Comparison of ENCODE assay signal across 11 mouse cellular contexts in genomic region chr9:41578221-41579106, GRCm38 (mm10).
DNase-seq lines count a peak whose midpoint lies in the region; ATAC-seq and TF ChIP-seq lines count a peak whose summit lies in the region.
"Had no signal": no experiment of that assay in that cellular context is flagged by ENCODE, and none has a peak within 500 bp of the region (broad histone marks: within the 10 kb centered on the region; RNA-seq: fewer than 3 reads in every experiment).

No protein-coding gene starts in this region.

- peaks cover 3% of the 10 kb centered on the region for H3K4me1 ChIP-seq in cortical plate, adult 2 months (ENCODE audit: control insufficient read depth, insufficient read depth, low read length)
- H3K4me1 ChIP-seq in forebrain, postnatal 0 days (ENCODE audit: insufficient read depth), result peaks cover 21% of the 10 kb centered on the region; the same call in 1 of the 2 replicates
- H3K4me1 ChIP-seq in midbrain, embryonic 10.5 days, result peaks cover 52% of the 10 kb centered on the region

- no peaks in the 10 kb centered on the region for H3K27me3 ChIP-seq in forebrain, postnatal 0 days (ENCODE audit: insufficient read depth, low read length)
- no peaks in the 10 kb centered on the region for H3K27me3 ChIP-seq in midbrain, embryonic 10.5 days (ENCODE audit: low read depth, poor library complexity, severe bottlenecking)

- 15% methylated on average over 14 of the region's 14 CpGs for WGBS in forebrain, postnatal 0 days
- 63% methylated on average over 14 of the region's 14 CpGs for WGBS in midbrain, embryonic 10.5 days

- no peak for TF ChIP-seq CTCF in cortical plate, adult 2 months (IDR thresholded peaks at IDR 0.05; ENCODE audit: extremely low read depth, insufficient read depth, low read length)
- no peak for TF ChIP-seq CTCF in forebrain, postnatal 0 days (IDR thresholded peaks at IDR 0.05; ENCODE audit: low read depth)

- no peaks in the 10 kb centered on the region for H3K9me3 ChIP-seq in forebrain, postnatal 0 days (ENCODE audit: low read length)
- no peaks in the 10 kb centered on the region for H3K9me3 ChIP-seq in midbrain, embryonic 10.5 days (replicated peaks)

- peak overlapping the region; percentile 99 for H3K4me3 ChIP-seq in cortical plate, adult 2 months (ENCODE audit: insufficient read depth, low read length)
- peak overlapping the region; percentile 81 for H3K4me3 ChIP-seq in forebrain, postnatal 0 days (ENCODE audit: low read depth, low read length)
- H3K4me3 ChIP-seq in midbrain, embryonic 10.5 days, result peak overlapping the region; percentile 80; the same call in 1 of the 2 replicates

- H3K27ac ChIP-seq in cortical plate, adult 2 months (ENCODE audit: insufficient read depth, low read length), result peak overlapping the region; percentile 67
- peak overlapping the region; percentile 99 for H3K27ac ChIP-seq in forebrain, postnatal 0 days (ENCODE audit: low read depth, low read length)
- peak overlapping the region; percentile 97 for H3K27ac ChIP-seq in midbrain, embryonic 10.5 days (replicated peaks)

- no peak for ATAC-seq in forebrain, postnatal 0 days
- ATAC-seq: activated CD4-positive, CD25-positive, alpha-beta regulatory T cell, adult 4 months had no signal

- H3K36me3 ChIP-seq in forebrain, postnatal 0 days (ENCODE audit: insufficient read depth), result no peaks in the 10 kb centered on the region
- H3K36me3 ChIP-seq in midbrain, embryonic 10.5 days, result no peaks in the 10 kb centered on the region

- peak overlapping the region; percentile 85 for H3K4me2 ChIP-seq in forebrain, postnatal 0 days (ENCODE audit: low read depth)

- DNase-seq in 3T3-L1 (ENCODE audit: low read depth, low spot score), result peak; percentile 10
- peak; percentile 73 for DNase-seq in forebrain, postnatal 0 days
- DNase-seq in midbrain, embryonic 10.5 days (ENCODE audit: low spot score), result no peak
- DNase-seq in ovary, postnatal 36 days (ENCODE audit: low spot score), result no peak
- DNase-seq in layer of hippocampus, postnatal 10 days (ENCODE audit: low spot score in 2 of 2), result no peak
- no peak for DNase-seq in layer of hippocampus, adult 11-12 months (ENCODE audit: low spot score)
- DNase-seq in urinary bladder, postnatal 10 days (ENCODE audit: low spot score), result no peak
- DNase-seq: embryo, embryonic 11 days; kidney, adult 8-10 months had no signal

- TF ChIP-seq POLR2A in cortical plate, adult 2 months (IDR thresholded peaks at IDR 0.05; ENCODE audit: extremely low read depth, insufficient read depth, low read length), result no peak

- H3K9ac ChIP-seq in forebrain, postnatal 0 days, result peak overlapping the region; percentile 98

Comparison
In these comparisons a context has a peak if more than half of its experiments do, and no peak if none do; other contexts are left out.
1. DNase-seq: peak in 3T3-L1 (single experiment) and forebrain, postnatal 0 days (single experiment); none in midbrain, embryonic 10.5 days (single experiment), ovary, postnatal 36 days (single experiment), layer of hippocampus, postnatal 10 days (0 of 2), layer of hippocampus, adult 11-12 months (single experiment) and urinary bladder, postnatal 10 days (single experiment).
2. Peak in every context shown above with its lines, with median percentiles within 50 percentile points of each other: H3K27ac ChIP-seq and H3K4me3 ChIP-seq.